Mouse (Mus musculus) kidney, adult 11 months (tissue): ENCODE data around the gene Rtn4rl1.

Source experiments
- DNase-seq: peaks from one replicate; pipeline ENCODE4 v3.0.0; 2022

Gene Rtn4rl1

GRCm38 (mm10) chr11:75255330-75255729 is 61.7 kb downstream of the Rtn4rl1 start:
- no peak for DNase-seq

GRCm38 (mm10) chr11:75257056-75257648 is 63.6 kb downstream of the Rtn4rl1 start:
- DNase-seq = no peak

GRCm38 (mm10) chr11:75259416-75259815 is 65.8 kb downstream of the Rtn4rl1 start:
- DNase-seq = no peak

GRCm38 (mm10) chr11:75259996-75260561 is 66.5 kb downstream of the Rtn4rl1 start:
- DNase-seq = no peak

- no peak for DNase-seq
Measured at GRCm38 (mm10) chr11:75261016-75261415, 67.4 kb downstream of the Rtn4rl1 start.

GRCm38 (mm10) chr11:75261730-75262129 is 68.1 kb downstream of the Rtn4rl1 start:
- no peak for DNase-seq

GRCm38 (mm10) chr11:75262181-75262580 is 68.6 kb downstream of the Rtn4rl1 start:
- DNase-seq = no peak

GRCm38 (mm10) chr11:75262791-75263190 is 69.2 kb downstream of the Rtn4rl1 start:
- DNase-seq = no peak

GRCm38 (mm10) chr11:75263274-75263963 is 69.8 kb downstream of the Rtn4rl1 start:
- peak; percentile 44 for DNase-seq

GRCm38 (mm10) chr11:75263964-75264312 is 70.4 kb downstream of the Rtn4rl1 start:
- no peak for DNase-seq

GRCm38 (mm10) chr11:75264550-75264949 is 71.0 kb downstream of the Rtn4rl1 start:
- DNase-seq = no peak

- DNase-seq = no peak
Measured at GRCm38 (mm10) chr11:75265545-75265944, 72.0 kb downstream of the Rtn4rl1 start.

- peak; percentile 72 for DNase-seq
Measured at GRCm38 (mm10) chr11:75267826-75268281, 74.3 kb downstream of the Rtn4rl1 start.

- DNase-seq = no peak
Measured at GRCm38 (mm10) chr11:75268492-75268891, 74.9 kb downstream of the Rtn4rl1 start.

GRCm38 (mm10) chr11:75269213-75269612 is 75.6 kb downstream of the Rtn4rl1 start:
- no peak for DNase-seq

- no peak for DNase-seq
Measured at GRCm38 (mm10) chr11:75270276-75270984, 76.8 kb downstream of the Rtn4rl1 start.

- DNase-seq = no peak
Measured at GRCm38 (mm10) chr11:75270985-75271434, 77.4 kb downstream of the Rtn4rl1 start.

GRCm38 (mm10) chr11:75273466-75273865 is 79.9 kb downstream of the Rtn4rl1 start:
- DNase-seq = no peak

- DNase-seq = no peak
Measured at GRCm38 (mm10) chr11:75275035-75275434, 81.5 kb downstream of the Rtn4rl1 start.

- no peak for DNase-seq
Measured at GRCm38 (mm10) chr11:75278115-75278514, 84.5 kb downstream of the Rtn4rl1 start.

- no peak for DNase-seq
Measured at GRCm38 (mm10) chr11:75279013-75279341, 85.4 kb downstream of the Rtn4rl1 start.

GRCm38 (mm10) chr11:75279342-75280065 is 85.9 kb downstream of the Rtn4rl1 start:
- no peak for DNase-seq

- no peak for DNase-seq
Measured at GRCm38 (mm10) chr11:75280066-75280410, 86.5 kb downstream of the Rtn4rl1 start.
